Mouse (Mus musculus) ES-E14 (cell line): ENCODE results near the gene Fam186b. TPM values are rescaled to one million over a fixed set of nuclear protein-coding genes. Genes with fewer than 3 reads are reported as not detected.

Experiments
- DNase-seq: peaks from one replicate; pipeline ENCODE4 v3.0.0-alpha.2; 2013; ENCODE audit warnings: low read depth, low spot score
- H3K27ac ChIP-seq: 2 replicates; pipeline ENCODE4 v1.5.1; 2012; ENCODE audit warnings: low read depth, mild to moderate bottlenecking, low read length, moderate library complexity, mixed read lengths; ENCODE audit not compliant: poor library complexity, insufficient read depth, severe bottlenecking
- H3K36me3 ChIP-seq: 2 replicates; pipeline ENCODE4 v1.6.1; 2012; ENCODE audit warnings: mild to moderate bottlenecking, low read length, moderate library complexity, mixed read lengths; ENCODE audit not compliant: control insufficient read depth, poor library complexity, insufficient read depth, severe bottlenecking
- H3K4me1 ChIP-seq, 2 experiments: fragments of 150-350 bp in 1 of 2; sonication (generic) in 1 of 2; 2 replicates each; pipeline ENCODE4 v1.6.1; 2012; ENCODE audit warnings: low read length in 2 of 2, mild to moderate bottlenecking in 1 of 2, mixed read lengths in 1 of 2; ENCODE audit not compliant: control insufficient read depth in 2 of 2, insufficient read depth in 2 of 2, poor library complexity in 1 of 2
- H3K4me3 ChIP-seq, 2 experiments: fragments of 150-350 bp in 1 of 2; sonication (generic) in 1 of 2; 2 replicates each; pipeline ENCODE4 v1.5.1; 2012; ENCODE audit warnings: low read length in 2 of 2, low read depth in 1 of 2, mild to moderate bottlenecking in 1 of 2, mixed read lengths in 1 of 2; ENCODE audit not compliant: insufficient read depth in 1 of 2, poor library complexity in 1 of 2, severe bottlenecking in 1 of 2
- H3K9ac ChIP-seq: 2 replicates; pipeline ENCODE4 v1.6.1; 2012; ENCODE audit warnings: low read depth, mild to moderate bottlenecking, low read length, mixed read lengths; ENCODE audit not compliant: poor library complexity, insufficient read depth, severe bottlenecking
- H3K9me3 ChIP-seq: fragments of 150-350 bp; sonication (generic); 2 replicates; pipeline ENCODE4 v1.6.1; 2012; ENCODE audit warnings: low read depth, mild to moderate bottlenecking, low read length; ENCODE audit not compliant: control insufficient read depth, insufficient read depth
- CHD2 ChIP-seq: IDR thresholded peaks from 2 replicates; pipeline ENCODE4 v1.6.1; 2014; ENCODE audit warnings: mild to moderate bottlenecking, low read depth, low read length, inconsistent platforms
- HCFC1 ChIP-seq: IDR thresholded peaks from 2 replicates; pipeline ENCODE4 v1.6.1; 2012; ENCODE audit warnings: low read length, inconsistent platforms, borderline replicate concordance; ENCODE audit not compliant: insufficient read depth
- MAFK ChIP-seq: IDR thresholded peaks from 2 replicates; pipeline ENCODE4 v1.6.1; 2014; ENCODE audit warnings: mild to moderate bottlenecking, low read depth, low read length, inconsistent platforms; ENCODE audit not compliant: insufficient read depth
- ZC3H11A ChIP-seq: IDR thresholded peaks from 2 replicates; pipeline ENCODE4 v1.6.1; 2012; ENCODE audit warnings: low read depth, mild to moderate bottlenecking, inconsistent platforms, low read length, borderline replicate concordance
- ZNF384 ChIP-seq: IDR thresholded peaks from 2 replicates; pipeline ENCODE4 v1.6.1; 2012; ENCODE audit warnings: low read depth, low read length, inconsistent platforms
- in situ Hi-C, 2 experiments: fragments of 600-800 bp; cut with MboI; formaldehyde crosslinking; loops; one replicate each; pipeline ENCODE4 v1.15.1; 2025; ENCODE audit warnings: low sequenced_read_pairs in 2 of 2, inconsistent platforms in 1 of 2; ENCODE audit not compliant: unreplicated experiment in 2 of 2
- total RNA-seq: library from RNA; depleted of rRNA; stranded (reverse); fragments of 300-350 nt; gene quantifications from 2 replicates; pipeline ENCODE4 v1.2.3, GENCODE M21; 2012

The Fam186b gene
- total RNA-seq, 1 experiment, result 0.40 TPM

GRCm38 (mm10) chr15:99342194-99342981 is 46.7 kb upstream of the Fam186b start:
- H3K9me3 ChIP-seq, result no peaks in the 10 kb centered on the region
- in situ Hi-C loops, result no loop called here
- no peak overlapping the region for H3K9ac ChIP-seq
- no peak for DNase-seq
- H3K27ac ChIP-seq, result no peak overlapping the region
- no peak overlapping the region for H3K4me3 ChIP-seq
- no peak for TF ChIP-seq ZC3H11A
- TF ChIP-seq MAFK, result no peak
- no peak for TF ChIP-seq HCFC1
- TF ChIP-seq CHD2, result no peak
- no peak for TF ChIP-seq ZNF384
- no peaks in the 10 kb centered on the region for H3K36me3 ChIP-seq
- no peaks in the 10 kb centered on the region; a peak in 1 of 4 replicates for H3K4me1 ChIP-seq

GRCm38 (mm10) chr15:99341102-99341501 is 45.4 kb upstream of the Fam186b start:
- Histone ChIP-seq H3K9me3 (no peaks in the 10 kb centered on the region), H3K9ac (no peak overlapping the region), H3K36me3 (no peaks in the 10 kb centered on the region), H3K27ac (no peak overlapping the region), H3K4me1 (no peaks in the 10 kb centered on the region; a peak in 1 of 4 replicates), H3K4me3 (no peak overlapping the region)
- TF ChIP-seq ZNF384 (no peak), ZC3H11A (no peak), CHD2 (no peak), MAFK (no peak), HCFC1 (no peak)
- DNase-seq, result no peak
- in situ Hi-C loops, result no loop called here

- TF ChIP-seq HCFC1 (no peak), CHD2 (no peak), ZC3H11A (no peak), ZNF384 (no peak), MAFK (no peak)
- H3K9ac ChIP-seq, result no peak overlapping the region
- H3K9me3 ChIP-seq, result no peaks in the 10 kb centered on the region
- no peaks in the 10 kb centered on the region; a peak in 1 of 4 replicates for H3K4me1 ChIP-seq
- no peak overlapping the region for H3K4me3 ChIP-seq
- in situ Hi-C loops, result no loop called here
- DNase-seq, result no peak
- no peak overlapping the region for H3K27ac ChIP-seq
- H3K36me3 ChIP-seq, result no peaks in the 10 kb centered on the region
Observed at GRCm38 (mm10) chr15:99339669-99340068, 44.0 kb upstream of the Fam186b start.

- no peak for TF ChIP-seq ZNF384
- TF ChIP-seq CHD2, result no peak
- TF ChIP-seq MAFK, result no peak
- no peak for TF ChIP-seq HCFC1
- no peak for TF ChIP-seq ZC3H11A
- H3K36me3 ChIP-seq, result no peaks in the 10 kb centered on the region
- no peaks in the 10 kb centered on the region for H3K9me3 ChIP-seq
- no peak overlapping the region for H3K9ac ChIP-seq
- DNase-seq, result no peak
- no peaks in the 10 kb centered on the region; a peak in 1 of 4 replicates for H3K4me1 ChIP-seq
- H3K4me3 ChIP-seq, result no peak overlapping the region
- no peak overlapping the region; the same call in 1 of the 2 replicates for H3K27ac ChIP-seq
- in situ Hi-C loops, result no loop called here
Observed at GRCm38 (mm10) chr15:99338916-99339315, 43.2 kb upstream of the Fam186b start.
